Mouse (Mus musculus) mouse trophoblast stem cell (cell line): ENCODE data around the gene Ppm1b.

Experiments used
- in situ Hi-C, 2 experiments: fragments of 300-500 bp; cut with MseI, MboI; formaldehyde crosslinking; loops; 2 replicates in 1 of 2; 3 replicates in 1 of 2; pipeline ENCODE4 v1.15.1; 2025

The Ppm1b gene

DNA sequence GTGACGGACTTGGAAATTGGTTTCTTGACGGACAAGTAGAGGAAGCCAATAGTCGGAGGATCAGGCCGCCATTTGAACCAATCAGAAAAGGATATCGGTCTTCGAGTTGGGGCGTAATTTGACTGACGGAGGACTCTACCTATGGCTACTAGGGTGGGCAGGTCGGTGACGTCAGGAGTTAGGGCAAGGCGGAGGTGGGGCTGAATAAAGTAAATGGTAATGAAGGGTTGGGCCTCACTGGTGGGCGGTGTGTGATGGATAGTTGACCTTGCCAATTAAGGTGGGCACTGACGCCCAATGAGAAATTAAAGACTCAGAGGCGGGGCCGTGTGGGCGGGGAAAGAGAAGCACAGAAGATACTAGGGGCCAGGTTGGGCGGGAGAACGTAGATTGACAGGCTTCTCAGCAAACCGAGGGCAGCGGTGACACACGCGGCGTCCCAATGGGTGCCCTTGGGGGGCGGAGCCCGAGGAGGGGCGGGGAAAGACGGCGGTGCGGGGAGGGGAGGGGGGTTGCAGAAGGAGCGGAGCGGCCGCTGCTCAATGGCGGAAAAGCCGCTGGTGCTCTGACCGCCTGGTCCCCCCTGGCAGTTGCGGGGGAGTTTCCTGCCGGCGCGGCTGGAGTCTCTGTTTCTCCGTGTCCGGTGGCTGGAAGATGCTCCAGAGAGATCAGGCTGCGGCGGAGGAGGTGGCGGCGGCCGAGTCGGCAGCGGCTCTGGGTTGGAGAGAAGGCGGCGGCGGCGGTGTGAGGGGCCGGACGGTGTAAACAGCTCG is 1.1 kb downstream of the Ppm1b start:
- in situ Hi-C loops: no loop called here

DNA sequence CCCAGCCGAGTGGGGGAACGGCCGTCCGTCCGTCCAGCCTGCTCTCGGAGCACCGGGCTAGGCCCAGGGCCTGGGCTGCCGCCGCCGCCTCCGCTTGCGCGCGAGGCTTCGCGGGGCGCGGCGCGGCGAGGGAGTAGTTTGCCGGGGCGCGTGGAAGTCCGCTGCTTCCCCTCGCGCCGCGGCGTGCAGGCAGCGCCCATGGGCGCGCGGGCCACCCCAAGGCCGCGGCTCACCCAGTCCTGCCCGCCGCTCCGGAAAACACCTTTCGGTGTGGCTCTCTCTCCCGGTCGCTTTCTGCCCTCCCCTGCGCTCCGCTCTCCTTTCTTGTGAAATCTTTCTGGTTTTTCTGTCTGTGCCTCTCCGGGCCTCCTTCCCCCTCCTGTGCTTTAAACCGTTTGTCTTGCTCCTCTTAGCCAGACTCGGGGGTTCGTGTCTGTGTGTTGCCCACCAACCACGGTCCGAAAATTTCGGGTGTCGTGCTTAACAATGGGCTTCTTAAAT is 1.9 kb downstream of the Ppm1b start:
- in situ Hi-C loops: no loop called here

DNA sequence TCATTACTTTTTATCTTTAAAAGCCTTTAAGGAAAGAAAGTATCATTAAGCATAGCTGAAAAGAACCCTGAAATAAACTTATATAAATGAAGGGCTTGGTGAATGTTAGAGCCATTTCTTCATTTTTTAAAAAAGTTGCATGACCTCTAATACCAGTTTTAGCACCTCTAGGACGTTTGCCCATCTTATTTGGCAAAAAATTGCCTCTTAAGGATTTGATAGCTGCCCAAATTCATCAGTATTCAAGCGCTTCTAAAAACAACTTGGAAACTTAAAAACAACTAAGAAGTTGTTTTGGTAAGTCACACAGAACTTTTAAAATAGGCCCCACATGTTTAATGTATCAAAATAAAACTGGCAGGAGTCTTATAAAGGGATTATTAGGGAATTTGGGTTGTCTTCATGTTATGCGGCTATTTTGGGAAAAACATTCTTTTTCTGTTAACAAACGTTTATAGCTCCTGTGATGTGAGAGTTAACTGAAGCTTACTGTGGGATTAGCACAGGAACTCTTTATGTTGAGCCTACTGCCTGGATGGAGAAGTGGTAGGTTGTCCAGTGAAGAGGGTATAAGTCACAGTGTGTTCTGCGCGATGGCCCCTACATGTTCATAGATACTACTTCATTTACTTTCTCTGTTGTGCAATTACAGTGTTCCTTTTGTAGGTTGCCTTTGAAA is 2.6 kb downstream of the Ppm1b start:
- in situ Hi-C loops: no loop called here

DNA sequence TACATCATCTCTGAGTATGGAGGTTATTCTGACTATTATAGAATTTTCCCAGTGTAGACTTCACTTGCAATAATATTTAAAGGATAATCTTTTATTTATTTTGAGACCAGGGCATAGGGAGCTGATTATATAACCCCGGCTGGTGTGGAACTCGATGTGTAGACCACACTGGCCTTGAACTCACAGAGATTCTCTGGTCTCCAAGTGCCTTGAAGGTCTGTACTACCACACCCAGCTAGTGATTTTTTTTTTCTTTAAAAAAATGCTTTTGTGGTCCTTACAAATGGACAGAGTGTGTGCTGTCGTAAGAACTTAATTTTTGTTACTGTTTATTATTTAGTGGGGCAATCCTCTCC is 3.1 kb downstream of the Ppm1b start:
- in situ Hi-C loops: no loop called here

DNA sequence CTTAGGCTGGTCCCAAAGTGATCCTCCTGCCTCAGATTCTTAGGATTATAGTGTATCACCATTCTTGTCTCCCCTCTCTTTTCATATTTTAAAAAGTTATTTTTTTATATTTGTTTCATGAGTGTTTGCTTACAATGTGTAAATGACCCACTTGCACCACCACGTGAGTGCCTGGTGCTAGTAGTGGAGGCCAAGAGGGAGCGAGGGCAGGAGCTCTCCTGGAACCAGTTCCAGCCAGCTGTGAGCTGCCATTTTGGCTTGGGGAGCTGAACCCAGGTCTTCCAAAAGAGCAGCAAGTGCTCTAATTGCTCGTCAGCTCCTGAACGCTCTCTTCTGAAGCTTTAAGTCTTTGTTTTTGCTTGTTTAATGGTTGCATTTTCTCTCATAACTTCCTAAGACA is 3.6 kb downstream of the Ppm1b start:
- in situ Hi-C loops: no loop called here

GRCm38 (mm10) chr17:84962046-84962445 is 5.5 kb downstream of the Ppm1b start:
- in situ Hi-C loops: no loop called here

- in situ Hi-C loops: no loop called here
Observed at GRCm38 (mm10) chr17:84963651-84964050, 7.1 kb downstream of the Ppm1b start.

GRCm38 (mm10) chr17:84966231-84966630 is 9.7 kb downstream of the Ppm1b start:
- in situ Hi-C loops: no loop called here

DNA sequence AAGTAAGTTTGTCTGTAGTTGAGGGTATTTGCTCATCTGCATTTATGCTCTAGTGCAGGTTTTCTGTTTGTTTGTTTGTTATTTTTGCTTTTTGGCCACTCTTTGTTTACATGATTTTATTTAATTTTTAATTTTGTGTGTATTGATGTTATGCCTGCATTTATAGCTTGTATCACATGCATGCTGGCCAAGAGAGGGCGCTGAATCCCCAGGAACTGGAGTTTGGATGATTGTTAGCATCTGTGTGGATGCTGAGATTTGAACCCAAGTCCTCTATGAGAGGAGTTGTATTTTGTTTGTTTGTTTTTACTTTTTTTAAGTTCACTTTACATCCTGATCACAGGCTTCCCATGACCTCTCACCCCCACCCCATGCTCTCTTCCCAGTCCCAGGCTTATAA is 10.5 kb downstream of the Ppm1b start:
- in situ Hi-C loops: no loop called here

- in situ Hi-C loops: no loop called here
Observed at GRCm38 (mm10) chr17:84969916-84970315, 13.4 kb downstream of the Ppm1b start.

- in situ Hi-C loops: no loop called here
Observed at GRCm38 (mm10) chr17:84981721-84982120, 25.2 kb downstream of the Ppm1b start.

DNA sequence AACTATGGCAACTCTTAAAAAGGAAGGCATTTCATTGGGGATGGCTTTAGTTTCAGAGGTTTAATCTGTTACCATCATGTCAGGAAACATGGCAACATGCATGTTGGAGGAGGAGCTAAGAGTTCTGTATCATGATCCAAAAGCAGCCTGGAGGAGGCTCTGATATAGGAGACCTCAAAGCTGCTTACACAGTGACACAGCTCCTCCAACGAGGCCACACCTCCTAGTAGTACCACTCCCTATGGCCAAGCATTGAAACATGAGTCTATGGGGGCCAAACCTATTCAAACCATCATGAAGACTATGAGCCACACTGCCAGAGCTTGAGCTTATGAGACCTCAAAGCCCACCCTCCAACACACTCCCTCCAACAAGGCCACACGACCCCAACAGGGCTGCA is 26.2 kb downstream of the Ppm1b start:
- in situ Hi-C loops: no loop called here

GRCm38 (mm10) chr17:84986368-84986767 is 29.8 kb downstream of the Ppm1b start:
- in situ Hi-C loops: no loop called here

GRCm38 (mm10) chr17:84987834-84988410 is 31.4 kb downstream of the Ppm1b start:
- in situ Hi-C loops: no loop called here

DNA sequence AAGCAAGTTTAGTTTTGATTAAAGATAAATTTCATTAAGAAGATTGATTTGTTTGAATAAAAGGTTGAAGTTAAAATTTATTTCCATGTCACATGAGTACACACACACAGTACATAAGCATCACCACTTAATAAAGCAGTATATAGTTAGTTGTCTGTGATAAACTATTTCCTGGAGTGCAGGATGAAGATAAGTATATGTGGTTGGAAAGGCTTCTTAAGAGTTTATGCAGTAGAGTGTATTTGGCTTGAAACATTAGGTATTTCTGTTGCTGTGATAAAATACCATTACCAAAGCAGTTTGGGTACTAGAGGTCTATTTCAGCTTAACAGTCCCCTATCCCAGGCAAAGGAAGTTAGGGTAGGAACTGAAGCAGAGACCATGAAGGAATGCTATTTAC is 32.0 kb downstream of the Ppm1b start:
- in situ Hi-C loops: no loop called here

DNA sequence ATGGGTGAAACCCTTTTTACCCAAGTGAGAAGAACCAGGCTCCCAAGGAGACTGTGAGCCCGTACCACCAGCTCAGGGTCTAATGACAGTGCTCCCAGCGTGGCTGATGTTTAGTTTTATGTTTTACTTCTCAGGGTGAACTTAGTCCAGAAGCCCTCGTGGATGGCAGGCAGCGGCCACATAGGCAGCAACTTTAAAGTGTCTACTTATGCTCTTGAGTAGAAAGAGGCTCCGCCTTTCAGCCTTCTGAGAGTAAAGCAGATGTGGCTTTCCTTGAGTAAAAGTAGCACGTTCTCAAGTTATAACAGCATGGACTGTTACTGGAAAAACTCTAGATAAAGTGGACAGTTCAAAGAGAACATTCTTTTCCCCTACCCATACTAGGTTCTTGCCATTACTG is 39.3 kb downstream of the Ppm1b start:
- in situ Hi-C loops: no loop called here

DNA sequence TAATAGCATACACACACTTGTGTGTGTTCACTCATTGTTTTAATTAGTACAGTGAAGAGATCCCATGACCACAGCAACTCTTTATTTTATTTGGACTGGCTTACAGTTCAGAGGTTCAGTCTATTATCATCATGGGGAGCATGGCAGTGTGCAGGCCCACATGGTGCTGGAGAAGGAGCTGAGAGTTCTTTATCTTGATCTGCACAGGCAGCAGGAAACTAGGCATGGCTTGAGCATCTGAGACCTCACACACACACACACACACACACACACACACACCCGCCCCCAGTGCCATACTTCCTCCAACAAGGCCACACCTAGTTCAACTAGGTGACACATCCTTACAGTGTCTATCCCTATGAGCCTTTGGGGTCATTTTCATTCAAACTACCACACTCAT is 41.1 kb downstream of the Ppm1b start:
- in situ Hi-C loops: no loop called here

DNA sequence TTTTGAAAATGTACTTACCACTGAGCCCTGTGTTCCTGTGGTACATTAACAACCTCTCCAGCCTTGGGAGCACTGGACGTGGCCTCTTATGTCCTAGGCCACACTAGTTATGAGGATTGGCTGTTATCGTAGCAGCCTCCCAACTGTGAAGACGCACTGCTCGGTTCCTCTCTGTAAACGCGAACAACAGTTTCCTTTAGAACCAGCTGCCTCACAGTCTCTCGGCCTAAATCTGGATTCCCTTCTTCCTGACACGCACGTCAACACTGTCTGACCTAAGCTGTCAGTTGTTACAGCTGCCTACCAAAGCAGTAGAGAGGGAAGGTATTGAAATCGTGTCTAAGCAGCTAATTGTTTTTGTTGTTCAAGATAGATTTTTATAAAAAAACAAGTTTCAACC is 43.1 kb downstream of the Ppm1b start:
- in situ Hi-C loops: no loop called here

DNA sequence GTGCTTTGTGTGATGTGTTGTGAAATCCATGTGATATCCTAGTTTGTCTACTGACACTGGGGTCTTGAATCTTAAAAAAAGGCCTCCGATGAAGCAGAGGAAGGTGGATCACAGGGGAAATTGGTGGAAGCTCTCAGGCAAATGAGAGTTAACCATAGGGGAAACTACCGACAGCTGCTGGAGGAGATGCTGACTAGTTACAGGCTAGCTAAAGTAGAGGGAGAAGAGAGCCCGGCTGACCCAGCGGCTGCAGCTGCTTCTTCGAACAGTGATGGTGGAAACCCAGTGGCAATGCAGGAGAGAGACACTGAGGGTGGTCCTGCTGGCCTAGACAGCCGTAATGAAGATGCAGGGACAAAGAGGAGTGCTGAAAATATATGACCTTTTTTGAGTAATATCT is 56.9 kb downstream of the Ppm1b start:
- in situ Hi-C loops: no loop called here

GRCm38 (mm10) chr17:85014632-85015031 is 58.1 kb downstream of the Ppm1b start:
- in situ Hi-C loops: no loop called here

GRCm38 (mm10) chr17:85018344-85018743 is 61.8 kb downstream of the Ppm1b start:
- in situ Hi-C loops: no loop called here

- in situ Hi-C loops: no loop called here
Observed at GRCm38 (mm10) chr17:85018794-85019193, 62.3 kb downstream of the Ppm1b start.

- in situ Hi-C loops: no loop called here
Observed at GRCm38 (mm10) chr17:85020343-85020742, 63.8 kb downstream of the Ppm1b start.
